Mouse (Mus musculus) mesoderm, embryonic 11.5 days (tissue): ENCODE results near the gene Prss40.
"Not testable (repeated sequence)": the region's sequence is repeated elsewhere in the genome, so short reads cannot be mapped to it uniquely, and the experiment has no call there.

Source experiments
- DNase-seq: peaks from one replicate; pipeline ENCODE4 v3.0.0-alpha.2; 2012; ENCODE audit warnings: low read depth, low spot score

Gene Prss40

DNA sequence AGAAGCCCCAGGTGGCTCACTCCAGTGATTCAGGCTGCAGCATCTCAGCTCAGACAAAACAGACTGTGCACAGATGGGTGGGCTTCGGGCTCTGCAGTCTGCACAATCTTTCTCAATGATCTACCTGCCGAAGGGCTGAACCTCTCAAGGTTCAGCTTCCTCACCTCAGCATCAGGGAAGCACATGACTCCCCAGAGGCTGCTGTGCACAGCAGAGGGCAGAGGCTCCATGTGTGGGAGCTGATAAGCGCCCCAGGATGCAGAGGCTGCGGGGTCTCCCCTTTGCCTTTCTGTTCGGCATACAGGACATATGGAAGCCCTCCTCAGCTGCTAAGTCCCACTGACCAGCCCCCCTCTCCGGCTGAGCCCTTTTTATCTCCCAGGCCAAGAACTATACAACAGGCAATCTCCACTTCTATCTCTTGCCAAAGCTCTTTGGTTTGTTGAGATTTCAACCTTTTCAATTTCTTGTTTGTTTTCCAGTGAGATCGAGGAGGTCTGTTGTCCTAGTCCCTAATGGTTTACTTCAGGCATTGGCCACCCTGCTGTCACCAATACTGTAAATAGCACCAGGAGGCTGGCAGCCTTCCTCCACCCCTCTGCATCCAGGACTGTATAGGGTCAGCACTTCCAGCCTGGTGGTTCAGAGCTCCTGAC lies 25.6 kb downstream of the Prss40 start, which contains the start of gene Cfc1:
TSS of gene Cfc1 (plus strand) at position 606 of the 656 bp plus-strand sequence.
- DNase-seq, result not testable (repeated sequence)

- not testable (repeated sequence) for DNase-seq
These were observed 26.2 kb downstream of the Prss40 start for GRCm38 (mm10) chr1:34534574-34534973.

GRCm38 (mm10) chr1:34523647-34524046 lies 37.1 kb downstream of the Prss40 start:
- DNase-seq, result no peak

- DNase-seq, result no peak
These were observed 37.9 kb downstream of the Prss40 start for GRCm38 (mm10) chr1:34522850-34523244.

DNA sequence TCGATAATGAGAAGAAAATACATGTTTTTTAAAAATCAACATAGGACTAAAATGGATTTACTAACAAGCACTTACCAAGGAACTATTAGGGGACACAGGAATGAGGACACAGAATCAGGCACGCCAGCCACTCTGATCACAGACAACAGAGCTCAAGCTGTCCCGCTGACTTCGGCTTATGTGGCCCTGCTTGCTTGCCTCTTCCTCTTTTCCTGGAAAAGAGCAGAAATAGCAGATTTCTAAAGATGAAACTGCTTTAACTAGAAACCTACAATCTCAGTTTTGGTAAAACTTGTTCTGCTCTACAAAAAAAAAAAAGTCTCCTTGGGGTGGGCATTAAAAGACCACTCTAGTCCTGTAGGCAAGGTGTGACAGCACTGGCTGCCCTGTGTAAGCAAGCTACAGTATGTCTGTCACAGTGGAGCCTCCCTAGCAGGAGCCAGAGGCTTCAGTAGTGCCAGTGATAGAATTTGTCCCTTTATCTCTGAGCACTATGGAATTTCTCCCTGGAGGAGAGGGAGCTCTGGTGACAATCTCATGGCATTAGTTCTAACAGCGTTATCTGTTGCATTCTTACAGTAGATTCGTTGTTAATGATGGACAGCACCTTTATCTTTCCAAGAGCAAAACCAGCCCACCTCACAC lies 38.4 kb downstream of the Prss40 start:
- DNase-seq, result no peak

DNA sequence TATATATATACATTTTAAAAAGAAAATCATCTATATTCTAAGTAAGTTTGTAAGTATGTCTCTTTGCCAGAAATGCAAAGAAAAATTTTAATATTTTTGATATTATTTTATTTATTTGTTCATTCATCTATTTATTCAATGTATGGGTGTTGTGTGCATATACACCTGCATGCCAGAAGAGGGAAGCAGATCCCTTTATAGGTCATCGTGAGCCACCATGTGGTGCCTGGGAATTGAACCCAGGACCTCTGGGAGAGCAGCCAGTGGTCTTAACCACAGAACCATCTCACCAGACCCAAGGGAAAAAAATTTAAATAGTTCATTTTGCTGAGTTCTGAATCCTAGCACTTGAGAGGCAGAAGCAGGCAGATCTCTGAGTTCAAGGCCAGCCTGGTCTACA lies 42.5 kb downstream of the Prss40 start:
- DNase-seq, result no peak

DNA sequence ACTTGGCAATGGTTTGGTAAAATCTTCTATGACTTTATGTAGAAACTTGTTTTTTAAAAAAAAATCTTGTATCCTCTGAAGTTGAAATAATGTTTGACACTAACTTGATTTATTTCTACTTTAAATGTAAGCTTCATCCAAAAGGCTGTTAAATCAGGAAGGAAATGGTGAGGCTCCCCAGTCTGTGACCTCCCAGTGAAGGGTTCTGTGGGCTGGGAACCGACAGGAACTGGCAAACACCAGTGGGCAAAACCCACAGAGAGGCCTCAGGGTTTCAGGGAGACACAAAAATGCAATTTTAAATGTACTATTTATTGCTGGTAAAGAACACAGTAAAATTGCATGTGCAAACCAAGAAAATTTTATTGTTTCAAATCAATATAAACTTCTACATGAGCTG lies 42.9 kb downstream of the Prss40 start:
- not testable (repeated sequence) for DNase-seq

- not testable (repeated sequence) for DNase-seq
These were observed 43.4 kb downstream of the Prss40 start for GRCm38 (mm10) chr1:34517297-34517696.

DNA sequence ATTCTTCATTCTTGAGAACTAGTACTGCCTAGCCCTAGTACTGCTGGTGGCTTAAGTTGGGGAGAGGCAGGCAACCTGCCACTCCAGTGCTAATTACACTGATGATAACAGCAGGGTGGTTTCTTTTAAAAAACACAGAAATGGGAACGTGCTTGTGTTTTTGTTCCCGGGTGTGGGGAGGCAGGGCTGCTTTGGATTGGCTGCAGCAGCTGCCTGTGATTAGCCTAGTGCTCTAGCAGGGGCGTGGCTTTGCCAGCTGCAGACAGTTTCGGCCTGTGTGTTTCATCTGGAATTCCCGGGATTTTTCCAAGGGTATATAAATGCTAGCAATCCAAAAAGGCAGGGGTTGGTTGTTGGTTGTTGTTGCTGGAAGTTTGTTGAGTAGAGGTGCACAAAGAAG lies 44.1 kb downstream of the Prss40 start:
- DNase-seq, result no peak

DNA sequence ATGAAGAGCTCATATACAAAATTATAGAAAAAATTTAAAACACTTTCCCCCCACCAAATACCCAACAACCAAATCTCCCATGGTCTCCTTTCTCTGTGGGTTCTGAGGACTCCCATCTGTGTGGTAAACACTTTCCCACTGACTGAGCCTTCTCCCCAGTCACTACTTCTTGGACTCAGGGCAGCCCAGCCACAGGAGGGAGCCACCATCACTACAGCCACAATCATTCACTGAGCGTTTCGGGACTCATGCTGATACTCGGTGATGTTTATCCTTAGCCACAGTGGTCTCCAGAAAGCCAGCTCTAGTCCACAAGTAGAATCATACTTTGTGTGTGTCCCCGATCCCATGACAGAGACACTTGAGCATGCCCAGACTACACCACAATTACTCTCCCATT lies 47.7 kb downstream of the Prss40 start:
- DNase-seq, result no peak

GRCm38 (mm10) chr1:34511027-34511426 lies 49.7 kb downstream of the Prss40 start:
- peak; percentile 68 for DNase-seq

DNA sequence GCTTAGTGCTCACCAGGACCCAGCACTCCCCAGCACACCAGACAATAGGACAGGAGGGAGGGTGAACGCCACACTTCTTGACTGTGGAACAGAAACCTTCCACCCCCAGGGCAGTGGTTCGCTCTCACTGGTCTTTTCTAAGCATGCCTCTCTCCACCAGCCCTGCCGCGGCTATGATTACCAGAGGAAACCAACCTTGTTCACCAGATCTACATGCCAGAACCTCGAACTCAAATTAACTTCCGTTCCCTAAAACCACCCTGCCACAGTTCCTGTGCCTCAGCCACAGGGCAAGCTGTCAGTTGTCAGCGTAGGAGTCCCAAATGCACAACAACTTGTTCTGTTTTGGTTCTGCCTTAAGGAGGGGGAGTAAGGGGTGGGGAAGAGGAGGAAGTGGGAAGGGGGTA lies 50.2 kb downstream of the Prss40 start:
- no peak for DNase-seq

GRCm38 (mm10) chr1:34507986-34508385 lies 52.8 kb downstream of the Prss40 start:
- DNase-seq, result no peak

DNA sequence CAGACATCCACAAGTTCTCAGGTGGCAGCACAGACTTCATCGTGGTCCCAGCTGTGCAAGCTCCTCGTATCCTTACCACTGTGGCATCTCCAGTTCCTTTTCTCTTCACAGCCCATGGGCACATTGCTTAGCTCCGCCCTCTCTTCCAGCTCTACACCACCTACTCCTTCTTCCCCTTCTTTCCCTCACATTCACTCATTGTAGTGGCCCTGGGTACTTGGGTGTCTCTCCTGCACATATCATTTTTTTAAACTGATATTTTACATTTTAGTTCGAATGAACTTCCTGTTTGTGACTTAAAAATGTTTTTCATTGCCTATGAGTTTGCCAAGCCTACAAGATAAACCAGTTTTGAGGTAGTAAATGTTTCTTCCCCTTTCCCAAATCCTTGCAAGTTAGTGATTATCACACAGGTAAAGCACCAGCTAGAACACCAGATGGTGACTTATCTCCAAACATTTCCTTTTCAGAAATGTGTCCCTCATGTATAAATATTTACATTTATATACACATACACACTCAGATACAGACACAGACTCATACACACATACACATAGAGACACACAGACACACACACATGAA lies 54.7 kb downstream of the Prss40 start:
- DNase-seq, result no peak

DNA sequence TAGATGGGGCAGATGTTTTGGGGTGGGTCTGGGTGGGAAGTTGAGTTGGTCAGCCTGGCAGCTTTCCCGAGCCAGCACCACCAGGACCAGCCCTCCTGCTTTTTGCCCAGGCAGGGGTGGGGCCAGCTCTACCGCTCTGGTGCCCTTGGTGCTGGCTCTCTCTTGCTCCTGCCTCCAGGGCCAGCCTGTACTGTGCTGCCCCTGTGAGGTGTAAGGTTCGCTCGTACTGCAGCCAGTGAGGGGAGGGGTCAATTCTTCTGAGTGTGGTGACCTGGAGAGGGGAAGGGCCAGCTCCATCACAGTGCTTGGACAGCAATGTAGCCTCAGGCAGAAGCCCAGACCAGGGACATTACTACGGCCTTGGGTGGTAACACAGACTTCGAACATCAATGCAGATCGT lies 55.4 kb downstream of the Prss40 start:
- DNase-seq, result no peak

- DNase-seq, result no peak
These were observed 57.8 kb downstream of the Prss40 start for GRCm38 (mm10) chr1:34502991-34503390.
